Mouse (Mus musculus): ENCODE measurements at regions not wholly inside any gene's neighbourhood (a gene's known extent, or its start where the extent isn't known, plus 50 kb on each side); places are given as distances from the start of the nearest gene placed in this dataset.

DNA sequence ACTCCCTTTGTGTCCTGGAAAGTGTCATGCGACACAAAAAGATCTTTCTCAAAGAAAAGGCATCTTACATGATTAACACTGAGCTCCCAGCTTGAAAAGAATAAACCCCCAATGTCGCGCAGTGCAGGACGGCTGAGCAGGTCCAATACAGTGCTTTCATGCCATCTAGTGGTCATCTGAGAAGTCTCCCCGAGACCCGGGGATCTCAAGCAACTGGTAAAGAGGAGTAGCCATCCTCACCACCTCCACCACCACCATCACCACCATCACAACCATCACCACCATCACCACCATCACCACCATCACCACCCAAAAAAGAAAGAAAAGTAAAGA lies 430.7 kb upstream of the Ccnh start:
- H3K27me3 ChIP-seq (ENCODE audit: control insufficient read depth, insufficient read depth, low read length), result no peaks in the 10 kb centered on the region
- H3K27ac ChIP-seq (replicated peaks; ENCODE audit: low read depth, low read length), result no peak overlapping the region
- no peaks in the 10 kb centered on the region for H3K36me3 ChIP-seq (replicated peaks; ENCODE audit: control insufficient read depth, insufficient read depth, low read depth, low read length)
- no peak overlapping the region for H3K4me2 ChIP-seq (ENCODE audit: low read depth, low read length)
- H3K9me3 ChIP-seq (replicated peaks; ENCODE audit: control insufficient read depth, low read length), result no peaks in the 10 kb centered on the region
- ATAC-seq (replicated peaks; ENCODE audit: insufficient number of reproducible peaks, low FRiP score, low TSS enrichment, low read depth), result peak; percentile 92
- H3K9ac ChIP-seq (replicated peaks; ENCODE audit: low read length), result no peak overlapping the region
- no peaks in the 10 kb centered on the region for H3K4me1 ChIP-seq (ENCODE audit: control insufficient read depth, insufficient read depth, low read length)
- peak; percentile 84 for DNase-seq (ENCODE audit: low spot score)
- H3K4me3 ChIP-seq (ENCODE audit: low read depth, low read length), result no peak overlapping the region
- under 1% methylated on average over 6 of the region's 6 CpGs for WGBS

GRCm38 (mm10) chr13:84759061-84759460 lies 430.1 kb upstream of the Ccnh start:
- 60% methylated on average over 7 of the region's 7 CpGs for WGBS
- no peak for ATAC-seq (replicated peaks; ENCODE audit: insufficient number of reproducible peaks, low FRiP score, low TSS enrichment, low read depth)
- no peak for DNase-seq (ENCODE audit: low spot score)
- H3K4me3 ChIP-seq (ENCODE audit: low read depth, low read length), result no peak overlapping the region
- no peak overlapping the region for H3K27ac ChIP-seq (replicated peaks; ENCODE audit: low read depth, low read length)
- H3K4me1 ChIP-seq (ENCODE audit: control insufficient read depth, insufficient read depth, low read length), result no peaks in the 10 kb centered on the region
- no peaks in the 10 kb centered on the region for H3K36me3 ChIP-seq (replicated peaks; ENCODE audit: control insufficient read depth, insufficient read depth, low read depth, low read length)
- H3K9me3 ChIP-seq (replicated peaks; ENCODE audit: control insufficient read depth, low read length), result no peaks in the 10 kb centered on the region
- H3K27me3 ChIP-seq (ENCODE audit: control insufficient read depth, insufficient read depth, low read length), result no peaks in the 10 kb centered on the region
- no peak overlapping the region for H3K4me2 ChIP-seq (ENCODE audit: low read depth, low read length)
- H3K9ac ChIP-seq (replicated peaks; ENCODE audit: low read length), result no peak overlapping the region

- Histone ChIP-seq H3K27me3 (ENCODE audit: control insufficient read depth, insufficient read depth, low read length) (no peaks in the 10 kb centered on the region), H3K36me3 (replicated peaks; ENCODE audit: control insufficient read depth, insufficient read depth, low read depth, low read length) (no peaks in the 10 kb centered on the region), H3K4me2 (ENCODE audit: low read depth, low read length) (no peak overlapping the region), H3K9ac (replicated peaks; ENCODE audit: low read length) (no peak overlapping the region), H3K9me3 (replicated peaks; ENCODE audit: control insufficient read depth, low read length) (no peaks in the 10 kb centered on the region), H3K27ac (replicated peaks; ENCODE audit: low read depth, low read length) (no peak overlapping the region), H3K4me1 (ENCODE audit: control insufficient read depth, insufficient read depth, low read length) (no peaks in the 10 kb centered on the region), H3K4me3 (ENCODE audit: low read depth, low read length) (no peak overlapping the region)
- WGBS, result 71% methylated on average over 3 of the region's 3 CpGs
- ATAC-seq (replicated peaks; ENCODE audit: insufficient number of reproducible peaks, low FRiP score, low TSS enrichment, low read depth), result no peak
- no peak for DNase-seq (ENCODE audit: low spot score)
These were observed 428.7 kb upstream of the Ccnh start for GRCm38 (mm10) chr13:84760471-84760870.

DNA sequence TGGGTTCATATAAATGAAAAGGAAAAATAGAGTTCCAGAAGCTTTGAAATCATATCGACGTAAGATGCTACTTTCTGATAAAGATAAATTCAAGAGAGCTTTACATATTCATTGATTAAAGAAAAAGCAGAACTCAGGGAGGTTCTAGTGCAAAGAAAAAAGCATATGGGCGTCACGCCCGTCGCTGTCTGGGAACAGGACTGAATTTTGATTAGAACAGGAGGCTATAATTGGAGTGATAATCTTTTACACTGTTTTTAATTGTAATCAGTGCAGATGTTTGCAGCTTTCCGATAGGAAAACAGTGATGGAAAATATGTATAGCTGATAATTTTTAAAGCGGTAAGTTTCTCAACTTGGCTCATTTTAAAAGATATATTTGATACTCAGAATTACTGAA lies 428.2 kb upstream of the Ccnh start:
- no peaks in the 10 kb centered on the region for H3K36me3 ChIP-seq (replicated peaks; ENCODE audit: control insufficient read depth, insufficient read depth, low read depth, low read length)
- H3K27ac ChIP-seq (replicated peaks; ENCODE audit: low read depth, low read length), result no peak overlapping the region
- no peak overlapping the region for H3K9ac ChIP-seq (replicated peaks; ENCODE audit: low read length)
- no peaks in the 10 kb centered on the region for H3K27me3 ChIP-seq (ENCODE audit: control insufficient read depth, insufficient read depth, low read length)
- DNase-seq (ENCODE audit: low spot score) (no peak), ATAC-seq (replicated peaks; ENCODE audit: insufficient number of reproducible peaks, low FRiP score, low TSS enrichment, low read depth) (no peak)
- no peak overlapping the region for H3K4me3 ChIP-seq (ENCODE audit: low read depth, low read length)
- H3K4me2 ChIP-seq (ENCODE audit: low read depth, low read length), result no peak overlapping the region
- no peaks in the 10 kb centered on the region for H3K4me1 ChIP-seq (ENCODE audit: control insufficient read depth, insufficient read depth, low read length)
- no peaks in the 10 kb centered on the region for H3K9me3 ChIP-seq (replicated peaks; ENCODE audit: control insufficient read depth, low read length)
- WGBS, result 67% methylated on average over 8 of the region's 8 CpGs

DNA sequence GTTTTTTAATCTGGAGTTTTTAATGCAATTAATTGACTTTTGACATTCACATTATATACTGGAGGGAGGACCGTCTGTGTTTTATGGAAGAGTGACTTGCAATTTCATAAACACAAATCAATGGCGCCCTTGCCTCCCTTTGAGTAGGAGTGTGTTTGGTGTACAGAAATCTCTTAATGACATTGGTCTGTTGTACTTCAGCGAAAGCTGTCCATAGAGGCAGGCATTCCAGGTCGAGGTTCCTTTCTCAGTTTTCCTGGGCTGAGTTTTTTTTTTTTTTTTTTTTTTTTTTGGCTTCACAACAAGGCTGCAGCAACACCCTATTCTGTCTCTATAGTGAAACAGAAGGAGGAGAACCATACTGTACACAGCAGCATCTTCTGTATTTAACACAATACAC lies 427.4 kb upstream of the Ccnh start:
- no peak for ATAC-seq (replicated peaks; ENCODE audit: insufficient number of reproducible peaks, low FRiP score, low TSS enrichment, low read depth)
- 60% methylated on average over 4 of the region's 4 CpGs for WGBS

GRCm38 (mm10) chr13:84763916-84764315 lies 425.3 kb upstream of the Ccnh start:
- Histone ChIP-seq H3K4me3 (ENCODE audit: low read depth, low read length) (no peak overlapping the region), H3K36me3 (replicated peaks; ENCODE audit: control insufficient read depth, insufficient read depth, low read depth, low read length) (no peaks in the 10 kb centered on the region), H3K27me3 (ENCODE audit: control insufficient read depth, insufficient read depth, low read length) (no peaks in the 10 kb centered on the region), H3K4me1 (ENCODE audit: control insufficient read depth, insufficient read depth, low read length) (no peaks in the 10 kb centered on the region), H3K4me2 (ENCODE audit: low read depth, low read length) (no peak overlapping the region), H3K9me3 (replicated peaks; ENCODE audit: control insufficient read depth, low read length) (no peaks in the 10 kb centered on the region), H3K9ac (replicated peaks; ENCODE audit: low read length) (no peak overlapping the region), H3K27ac (replicated peaks; ENCODE audit: low read depth, low read length) (no peak overlapping the region)
- DNase-seq (ENCODE audit: low spot score) (no peak), ATAC-seq (replicated peaks; ENCODE audit: insufficient number of reproducible peaks, low FRiP score, low TSS enrichment, low read depth) (no peak)
- WGBS, result 75% methylated on average over 1 of the region's 1 CpGs

More for the DNA sequence above, 427.4 kb upstream of the Ccnh start:
- no peak for DNase-seq (ENCODE audit: low spot score)
- Histone ChIP-seq H3K9me3 (replicated peaks; ENCODE audit: control insufficient read depth, low read length) (no peaks in the 10 kb centered on the region), H3K27me3 (ENCODE audit: control insufficient read depth, insufficient read depth, low read length) (no peaks in the 10 kb centered on the region), H3K36me3 (replicated peaks; ENCODE audit: control insufficient read depth, insufficient read depth, low read depth, low read length) (no peaks in the 10 kb centered on the region), H3K9ac (replicated peaks; ENCODE audit: low read length) (no peak overlapping the region), H3K27ac (replicated peaks; ENCODE audit: low read depth, low read length) (no peak overlapping the region), H3K4me2 (ENCODE audit: low read depth, low read length) (no peak overlapping the region), H3K4me3 (ENCODE audit: low read depth, low read length) (no peak overlapping the region), H3K4me1 (ENCODE audit: control insufficient read depth, insufficient read depth, low read length) (no peaks in the 10 kb centered on the region)

DNA sequence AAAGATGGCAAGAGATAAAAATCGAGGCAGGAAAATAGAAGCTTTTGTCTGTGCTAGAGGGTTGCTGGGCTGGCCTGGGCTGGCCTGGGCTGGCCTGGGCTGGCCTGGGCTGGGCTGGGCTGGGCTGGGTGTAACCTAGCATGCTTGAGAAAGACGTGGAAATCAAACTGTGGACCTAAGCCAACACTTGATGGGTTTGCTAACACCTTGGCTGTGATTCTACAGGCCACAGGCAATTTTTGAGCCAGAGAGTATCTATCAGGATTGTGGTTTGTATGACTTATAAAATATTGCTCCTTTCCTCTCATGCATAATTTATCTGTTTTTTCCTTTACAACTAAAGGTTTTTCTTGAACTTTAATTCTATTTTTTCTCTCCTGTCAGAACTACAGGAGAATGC lies 417.3 kb upstream of the Ccnh start:
- H3K27me3 ChIP-seq (ENCODE audit: control insufficient read depth, insufficient read depth, low read length), result no peaks in the 10 kb centered on the region
- no peaks in the 10 kb centered on the region for H3K9me3 ChIP-seq (replicated peaks; ENCODE audit: control insufficient read depth, low read length)
- ATAC-seq (replicated peaks; ENCODE audit: insufficient number of reproducible peaks, low FRiP score, low TSS enrichment, low read depth) (no peak), DNase-seq (ENCODE audit: low spot score) (no peak)
- H3K27ac ChIP-seq (replicated peaks; ENCODE audit: low read depth, low read length), result no peak overlapping the region
- H3K4me1 ChIP-seq (ENCODE audit: control insufficient read depth, insufficient read depth, low read length), result no peaks in the 10 kb centered on the region
- no peak overlapping the region for H3K9ac ChIP-seq (replicated peaks; ENCODE audit: low read length)
- H3K36me3 ChIP-seq (replicated peaks; ENCODE audit: control insufficient read depth, insufficient read depth, low read depth, low read length), result no peaks in the 10 kb centered on the region
- no peak overlapping the region for H3K4me2 ChIP-seq (ENCODE audit: low read depth, low read length)
- no peak overlapping the region for H3K4me3 ChIP-seq (ENCODE audit: low read depth, low read length)
- WGBS, result 61% methylated on average over 2 of the region's 2 CpGs

GRCm38 (mm10) chr13:84783017-84783937 lies 405.9 kb upstream of the Ccnh start:
- Histone ChIP-seq H3K9me3 (replicated peaks; ENCODE audit: control insufficient read depth, low read length) (no peaks in the 10 kb centered on the region), H3K27ac (replicated peaks; ENCODE audit: low read depth, low read length) (no peak overlapping the region), H3K4me3 (ENCODE audit: low read depth, low read length) (no peak overlapping the region), H3K4me1 (ENCODE audit: control insufficient read depth, insufficient read depth, low read length) (no peaks in the 10 kb centered on the region), H3K36me3 (replicated peaks; ENCODE audit: control insufficient read depth, insufficient read depth, low read depth, low read length) (no peaks in the 10 kb centered on the region), H3K4me2 (ENCODE audit: low read depth, low read length) (no peak overlapping the region), H3K27me3 (ENCODE audit: control insufficient read depth, insufficient read depth, low read length) (no peaks in the 10 kb centered on the region), H3K9ac (replicated peaks; ENCODE audit: low read length) (no peak overlapping the region)
- WGBS, result 16% methylated on average over 4 of the region's 4 CpGs
- DNase-seq (ENCODE audit: low spot score) (peak; percentile 30), ATAC-seq (replicated peaks; ENCODE audit: insufficient number of reproducible peaks, low FRiP score, low TSS enrichment, low read depth) (peak; percentile 85)
